Mouse (Mus musculus) liver, postnatal 0 days (tissue): ENCODE measurements around the gene Adgb. TPM values are rescaled to one million over a fixed set of nuclear protein-coding genes. Genes with fewer than 3 reads are reported as not detected.

Experiments used
- ATAC-seq: fragments of 200-750 bp; cut with Nextera tagmentation; 2 replicates; pipeline ENCODE4 v1.8.0; 2017; ENCODE audit warnings: mild to moderate bottlenecking, moderate library complexity
- DNase-seq: peaks from one replicate; pipeline ENCODE4 v3.0.0-alpha.2; 2016
- H3K27ac ChIP-seq: fragments of 300-500 bp; sonication (generic); 2 replicates; pipeline ENCODE4 v1.5.1; 2014; ENCODE audit warnings: antibody characterized with exemption, moderate library complexity, mild to moderate bottlenecking, low read depth
- H3K27me3 ChIP-seq: fragments of 300-500 bp; sonication (generic); 2 replicates; pipeline ENCODE4 v1.6.1; 2014; ENCODE audit warnings: low read length, control low read depth, mixed read lengths; ENCODE audit not compliant: insufficient read depth
- H3K36me3 ChIP-seq: fragments of 300-500 bp; sonication (generic); replicated peaks from 2 replicates; pipeline ENCODE4 v1.6.1; 2014; ENCODE audit warnings: mild to moderate bottlenecking, control low read depth, low read length, moderate library complexity, mixed read lengths; ENCODE audit not compliant: insufficient read depth
- H3K4me1 ChIP-seq: fragments of 300-500 bp; sonication (generic); 2 replicates; pipeline ENCODE4 v1.6.1; 2014; ENCODE audit warnings: antibody characterized with exemption, mild to moderate bottlenecking, control low read depth; ENCODE audit not compliant: insufficient read depth
- H3K4me2 ChIP-seq: fragments of 300-500 bp; sonication (generic); 2 replicates; pipeline ENCODE4 v1.6.1; 2014; ENCODE audit warnings: low read depth, mild to moderate bottlenecking, low read length, moderate library complexity, mixed read lengths
- H3K4me3 ChIP-seq: fragments of 300-500 bp; sonication (generic); 2 replicates; pipeline ENCODE4 v1.5.1; 2014; ENCODE audit warnings: low read depth, low read length
- H3K9ac ChIP-seq: fragments of 300-500 bp; sonication (generic); replicated peaks from 2 replicates; pipeline ENCODE4 v1.6.1; 2014; ENCODE audit warnings: mild to moderate bottlenecking, moderate library complexity
- H3K9me3 ChIP-seq: fragments of 300-500 bp; sonication (generic); 2 replicates; pipeline ENCODE4 v1.6.1; 2016; ENCODE audit warnings: mild to moderate bottlenecking, control low read depth, low read length, mixed read lengths
- CTCF ChIP-seq: sonication (generic); IDR thresholded peaks from 2 replicates; pipeline ENCODE4 v1.5.1; 2016; ENCODE audit warnings: antibody characterized with exemption, low read depth
- EP300 ChIP-seq: IDR thresholded peaks from 2 replicates; pipeline ENCODE4 v1.6.1; 2016; ENCODE audit warnings: antibody characterized with exemption, low read depth, mild to moderate bottlenecking
- WGBS: fragments of 180-500 bp; shearing (Covaris S2); extraction: QIAGEN DNeasy Blood & Tissue Kit; methylation state at CpG from one replicate; pipeline ENCODE4 v1.1.7; 2014; ENCODE audit not compliant: insufficient replicate concordance; 5-methylcytosine and 5-hydroxymethylcytosine counted together
- polyA plus RNA-seq: library from polyadenylated mRNA; unstranded; fragments of >200 nt; fragmentation: Nextera tagmentation; extraction: Ambion mirVana; gene quantifications from 2 replicates; pipeline ENCODE4 v1.2.1, GENCODE M21; 2015

Gene Adgb
- polyA plus RNA-seq, 1 experiment from 2014 or later: 0.81 TPM

DNA sequence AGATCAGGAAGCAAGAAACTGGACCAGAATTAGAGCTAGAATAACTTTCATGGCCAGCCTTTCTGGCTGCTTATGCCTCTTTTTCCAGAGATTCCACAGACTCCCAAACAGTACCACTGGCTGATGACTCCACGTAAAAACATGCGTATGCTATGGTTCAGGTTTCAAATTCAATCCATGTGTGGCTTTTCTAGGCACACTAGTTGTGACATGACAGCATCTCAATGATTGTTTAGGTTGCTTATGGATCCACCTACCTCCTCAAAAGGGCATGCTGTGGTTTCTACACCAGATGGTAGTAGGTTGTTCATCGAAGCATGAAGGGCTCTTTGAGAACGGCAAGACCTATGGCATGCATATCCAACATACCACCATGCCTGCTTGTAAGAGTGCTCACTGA lies 172.1 kb downstream of the Adgb start:
- ATAC-seq (no peak), DNase-seq (no peak)
- no peak overlapping the region for H3K4me3 ChIP-seq
- TF ChIP-seq EP300 (no peak), CTCF (no peak)
- H3K36me3 ChIP-seq: no peaks in the 10 kb centered on the region
- 82% methylated on average over 4 of the region's 4 CpGs for WGBS
- H3K27me3 ChIP-seq: no peaks in the 10 kb centered on the region
- no peaks in the 10 kb centered on the region for H3K9me3 ChIP-seq
- H3K4me2 ChIP-seq: no peak overlapping the region
- H3K27ac ChIP-seq: no peak overlapping the region
- no peaks in the 10 kb centered on the region for H3K4me1 ChIP-seq
- H3K9ac ChIP-seq: no peak overlapping the region

DNA sequence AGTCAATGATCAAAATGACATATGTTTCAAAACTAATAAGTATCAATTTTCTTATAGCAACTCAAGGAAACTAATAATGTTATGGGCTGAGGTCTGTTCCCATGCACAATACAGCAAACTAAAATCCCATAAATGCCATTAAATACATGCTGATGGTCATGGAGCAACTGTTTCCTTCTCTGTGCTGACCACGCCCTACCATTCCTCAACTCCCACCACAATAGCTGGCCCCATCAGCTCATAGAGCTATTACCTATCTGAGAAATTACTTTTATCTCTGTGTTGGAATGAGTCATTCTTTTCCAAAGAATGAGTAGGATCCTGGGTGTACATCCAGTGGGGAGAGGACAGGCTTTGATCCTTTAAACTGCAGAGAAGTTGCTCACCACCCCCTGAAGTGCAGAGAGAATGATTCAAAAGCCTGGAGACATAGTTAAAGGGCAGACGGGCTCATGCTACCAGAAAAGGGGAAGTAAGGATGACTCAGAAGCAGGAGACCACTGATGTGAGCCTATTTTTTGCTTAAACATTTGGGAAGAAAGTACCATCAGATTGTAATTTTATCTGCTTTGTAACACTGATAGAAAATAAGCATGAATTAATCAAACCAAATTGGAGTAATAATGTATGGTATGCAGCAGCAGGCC lies 184.8 kb downstream of the Adgb start:
- TF ChIP-seq EP300 (no peak), CTCF (no peak)
- H3K27me3 ChIP-seq: no peaks in the 10 kb centered on the region
- H3K4me2 ChIP-seq: no peak overlapping the region
- H3K9ac ChIP-seq: no peak overlapping the region
- H3K4me3 ChIP-seq: no peak overlapping the region
- H3K9me3 ChIP-seq: no peaks in the 10 kb centered on the region
- H3K27ac ChIP-seq: no peak overlapping the region
- H3K4me1 ChIP-seq: no peaks in the 10 kb centered on the region
- 52% methylated on average over 2 of the region's 2 CpGs for WGBS
- DNase-seq (no peak), ATAC-seq (no peak)
- H3K36me3 ChIP-seq: no peaks in the 10 kb centered on the region

Other genes starting within 250 kb of the Adgb start
- 23.6 and 25.3 TPM in 2 replicates for gene Rab32, start 85.9 kb upstream of the Adgb start, polyA plus RNA-seq
- gene Gm10944, start 209.0 kb upstream of the Adgb start, polyA plus RNA-seq: not detected in 2 replicates